Mouse (Mus musculus) intestine, embryonic 16.5 days (tissue): Measurements from ENCODE around the gene Cacna2d1. TPM values are rescaled to one million over a fixed set of nuclear protein-coding genes. Genes with fewer than 3 reads are reported as not detected.

Experiments
- ATAC-seq: fragments of 200-750 bp; cut with Nextera tagmentation; 2 replicates; pipeline ENCODE4 v1.8.0; 2017; ENCODE audit warnings: moderate TSS enrichment, moderate library complexity
- H3K27ac ChIP-seq: fragments of 300-500 bp; sonication (generic); 2 replicates; pipeline ENCODE4 v1.5.1; 2014; ENCODE audit warnings: mild to moderate bottlenecking, low read length
- H3K27me3 ChIP-seq: fragments of 300-500 bp; sonication (generic); replicated peaks from 2 replicates; pipeline ENCODE4 v1.6.1; 2014; ENCODE audit warnings: low read length, control low read depth, mixed read lengths; ENCODE audit not compliant: control insufficient read depth, insufficient read depth
- H3K36me3 ChIP-seq: fragments of 300-500 bp; sonication (generic); 2 replicates; pipeline ENCODE4 v1.6.1; 2014; ENCODE audit warnings: low read length, control low read depth; ENCODE audit not compliant: control insufficient read depth, insufficient read depth
- H3K4me1 ChIP-seq: fragments of 300-500 bp; sonication (generic); 2 replicates; pipeline ENCODE4 v1.6.1; 2014; ENCODE audit warnings: low read length, control low read depth, mixed read lengths; ENCODE audit not compliant: control insufficient read depth, insufficient read depth
- H3K4me2 ChIP-seq: fragments of 300-500 bp; sonication (generic); 2 replicates; pipeline ENCODE4 v1.6.1; 2014; ENCODE audit warnings: low read depth, low read length, control low read depth
- H3K4me3 ChIP-seq: fragments of 300-500 bp; sonication (generic); 2 replicates; pipeline ENCODE4 v1.5.1; 2014; ENCODE audit warnings: mild to moderate bottlenecking, low read length
- H3K9ac ChIP-seq: fragments of 300-500 bp; sonication (generic); 2 replicates; pipeline ENCODE4 v1.6.1; 2014; ENCODE audit warnings: low read depth, low read length
- H3K9me3 ChIP-seq: fragments of 300-500 bp; sonication (generic); 2 replicates; pipeline ENCODE4 v1.6.1; 2016; ENCODE audit warnings: low read length, control low read depth; ENCODE audit not compliant: control insufficient read depth
- WGBS: fragments of 180-500 bp; shearing (Covaris S2); extraction: QIAGEN DNeasy Blood & Tissue Kit; methylation state at CpG from one replicate; pipeline ENCODE4 v1.1.7; 2014; 5-methylcytosine and 5-hydroxymethylcytosine counted together
- polyA plus RNA-seq: library from polyadenylated mRNA; unstranded; fragments of >200 nt; fragmentation: Nextera tagmentation; extraction: Ambion mirVana; gene quantifications from 2 replicates; pipeline ENCODE4 v1.2.1, GENCODE M21; 2015

The Cacna2d1 gene
- polyA plus RNA-seq, 1 experiment from 2014 or later = 8.9 TPM

GRCm38 (mm10) chr5:16065816-16066215, 131.3 kb downstream of the Cacna2d1 start:
- Histone ChIP-seq H3K9me3 (no peaks in the 10 kb centered on the region), H3K36me3 (no peaks in the 10 kb centered on the region), H3K27ac (no peak overlapping the region), H3K4me1 (no peaks in the 10 kb centered on the region), H3K4me2 (no peak overlapping the region), H3K9ac (no peak overlapping the region), H3K27me3 (no peaks in the 10 kb centered on the region), H3K4me3 (no peak overlapping the region)
- ATAC-seq = no peak
- 82% methylated on average over 4 of the region's 4 CpGs for WGBS

GRCm38 (mm10) chr5:16082253-16082652, 147.8 kb downstream of the Cacna2d1 start:
- Histone ChIP-seq H3K4me2 (no peak overlapping the region), H3K36me3 (no peaks in the 10 kb centered on the region), H3K4me1 (no peaks in the 10 kb centered on the region), H3K9ac (no peak overlapping the region), H3K27ac (no peak overlapping the region), H3K27me3 (no peaks in the 10 kb centered on the region), H3K9me3 (no peaks in the 10 kb centered on the region), H3K4me3 (no peak overlapping the region)
- 83% methylated on average over 2 of the region's 2 CpGs for WGBS
- no peak for ATAC-seq

- no peak overlapping the region for H3K4me2 ChIP-seq
- no peaks in the 10 kb centered on the region for H3K36me3 ChIP-seq
- no peaks in the 10 kb centered on the region for H3K4me1 ChIP-seq
- no peak overlapping the region for H3K4me3 ChIP-seq
- no peak overlapping the region for H3K27ac ChIP-seq
- no peak overlapping the region for H3K9ac ChIP-seq
- H3K9me3 ChIP-seq = no peaks in the 10 kb centered on the region
- H3K27me3 ChIP-seq = no peaks in the 10 kb centered on the region
- WGBS = 68% methylated on average over 10 of the region's 10 CpGs
- ATAC-seq = no peak
Measured at GRCm38 (mm10) chr5:16086979-16087902, 152.8 kb downstream of the Cacna2d1 start.

- H3K27me3 ChIP-seq = no peaks in the 10 kb centered on the region
- 72% methylated on average over 2 of the region's 2 CpGs for WGBS
- ATAC-seq = no peak
Measured at GRCm38 (mm10) chr5:16087995-16088394, 153.5 kb downstream of the Cacna2d1 start.

GRCm38 (mm10) chr5:16092540-16092939, 158.0 kb downstream of the Cacna2d1 start:
- Histone ChIP-seq H3K4me1 (no peaks in the 10 kb centered on the region), H3K4me2 (no peak overlapping the region), H3K36me3 (no peaks in the 10 kb centered on the region), H3K9me3 (no peaks in the 10 kb centered on the region), H3K9ac (no peak overlapping the region), H3K4me3 (no peak overlapping the region), H3K27me3 (no peaks in the 10 kb centered on the region), H3K27ac (no peak overlapping the region)
- no peak for ATAC-seq
- 69% methylated on average over 7 of the region's 7 CpGs for WGBS

More at GRCm38 (mm10) chr5:16087995-16088394, 153.5 kb downstream of the Cacna2d1 start:
- Histone ChIP-seq H3K27ac (no peak overlapping the region), H3K36me3 (no peaks in the 10 kb centered on the region), H3K4me1 (no peaks in the 10 kb centered on the region), H3K4me2 (no peak overlapping the region), H3K9ac (no peak overlapping the region), H3K9me3 (no peaks in the 10 kb centered on the region), H3K4me3 (no peak overlapping the region)

- no peaks in the 10 kb centered on the region for H3K9me3 ChIP-seq
- no peaks in the 10 kb centered on the region for H3K27me3 ChIP-seq
- no peaks in the 10 kb centered on the region for H3K36me3 ChIP-seq
- 71% methylated on average over 11 of the region's 11 CpGs for WGBS
- H3K4me3 ChIP-seq = no peak overlapping the region
- no peak overlapping the region for H3K4me2 ChIP-seq
- H3K9ac ChIP-seq = no peak overlapping the region
- no peak overlapping the region for H3K27ac ChIP-seq
- ATAC-seq = no peak
- H3K4me1 ChIP-seq = no peaks in the 10 kb centered on the region
Measured at GRCm38 (mm10) chr5:16093071-16093693, 158.7 kb downstream of the Cacna2d1 start.

GRCm38 (mm10) chr5:16095345-16095744, 160.9 kb downstream of the Cacna2d1 start:
- no peak for ATAC-seq
- H3K4me1 ChIP-seq = no peaks in the 10 kb centered on the region
- peak overlapping the region; percentile 54; the same call in 1 of the 2 replicates for H3K27ac ChIP-seq
- H3K4me2 ChIP-seq = no peak overlapping the region
- no peak overlapping the region for H3K9ac ChIP-seq
- 44% methylated on average over 4 of the region's 4 CpGs for WGBS
- no peaks in the 10 kb centered on the region for H3K9me3 ChIP-seq
- H3K4me3 ChIP-seq = no peak overlapping the region
- no peaks in the 10 kb centered on the region for H3K36me3 ChIP-seq
- H3K27me3 ChIP-seq = no peaks in the 10 kb centered on the region

- WGBS = 89% methylated on average over 2 of the region's 2 CpGs
- H3K27me3 ChIP-seq = no peaks in the 10 kb centered on the region
- H3K9ac ChIP-seq = no peak overlapping the region
- no peak for ATAC-seq
- no peak overlapping the region for H3K4me3 ChIP-seq
- H3K4me1 ChIP-seq = no peaks in the 10 kb centered on the region
- no peaks in the 10 kb centered on the region for H3K9me3 ChIP-seq
- H3K36me3 ChIP-seq = no peaks in the 10 kb centered on the region
- no peak overlapping the region for H3K4me2 ChIP-seq
- no peak overlapping the region for H3K27ac ChIP-seq
Measured at GRCm38 (mm10) chr5:16098766-16099165, 164.3 kb downstream of the Cacna2d1 start.

- ATAC-seq = no peak
- Histone ChIP-seq H3K9me3 (no peaks in the 10 kb centered on the region), H3K4me2 (no peak overlapping the region), H3K9ac (no peak overlapping the region), H3K36me3 (no peaks in the 10 kb centered on the region), H3K4me3 (no peak overlapping the region), H3K27ac (no peak overlapping the region), H3K4me1 (no peaks in the 10 kb centered on the region), H3K27me3 (no peaks in the 10 kb centered on the region)
- 81% methylated on average over 1 of the region's 1 CpGs for WGBS
Measured at GRCm38 (mm10) chr5:16101820-16102219, 167.3 kb downstream of the Cacna2d1 start.
